Mouse (Mus musculus) ES-Bruce4 (cell line): ENCODE measurements at regions not wholly inside any gene's neighbourhood (a gene's known extent, or its start where the extent isn't known, plus 50 kb on each side); places are given as distances from the start of the nearest gene placed in this dataset.

Experiments
- H3K27ac ChIP-seq: 2 replicates; pipeline ENCODE4 v1.5.1; 2012; ENCODE audit warnings: low read length, inconsistent platforms; ENCODE audit not compliant: insufficient read depth
- H3K27me3 ChIP-seq: 2 replicates; pipeline ENCODE4 v1.6.1; 2012; ENCODE audit warnings: mild to moderate bottlenecking, low read length, inconsistent platforms; ENCODE audit not compliant: control insufficient read depth, poor library complexity, insufficient read depth, severe bottlenecking
- H3K36me3 ChIP-seq: 2 replicates; pipeline ENCODE4 v1.6.1; 2012; ENCODE audit warnings: inconsistent platforms, mild to moderate bottlenecking, low read length, moderate library complexity; ENCODE audit not compliant: control insufficient read depth, poor library complexity, insufficient read depth, severe bottlenecking
- H3K4me1 ChIP-seq: one replicate; pipeline ENCODE4 v1.8.1; 2011; ENCODE audit warnings: low read length; ENCODE audit not compliant: control insufficient read depth, insufficient read depth
- H3K4me3 ChIP-seq: 2 replicates; pipeline ENCODE4 v1.5.1; 2011; ENCODE audit warnings: low read depth, mild to moderate bottlenecking, low read length
- H3K9ac ChIP-seq: 2 replicates; pipeline ENCODE4 v1.6.1; 2012; ENCODE audit warnings: low read depth, mild to moderate bottlenecking, inconsistent platforms; ENCODE audit not compliant: poor library complexity, severe bottlenecking
- H3K9me3 ChIP-seq: replicated peaks from 2 replicates; pipeline ENCODE4 v1.6.1; 2012; ENCODE audit warnings: mild to moderate bottlenecking, low read length, inconsistent platforms; ENCODE audit not compliant: control insufficient read depth, poor library complexity, insufficient read depth, severe bottlenecking
- CTCF ChIP-seq: IDR thresholded peaks from one replicate; pipeline ENCODE4 v1.8.1; 2011; ENCODE audit warnings: low read depth, low read length
- EP300 ChIP-seq: IDR thresholded peaks from 2 replicates; pipeline ENCODE4 v1.6.1; 2011; ENCODE audit warnings: low read depth, low read length; ENCODE audit not compliant: insufficient read depth
- POLR2A ChIP-seq: IDR thresholded peaks from one replicate; pipeline ENCODE4 v1.8.1; 2011; ENCODE audit warnings: low read length; ENCODE audit not compliant: insufficient read depth

DNA sequence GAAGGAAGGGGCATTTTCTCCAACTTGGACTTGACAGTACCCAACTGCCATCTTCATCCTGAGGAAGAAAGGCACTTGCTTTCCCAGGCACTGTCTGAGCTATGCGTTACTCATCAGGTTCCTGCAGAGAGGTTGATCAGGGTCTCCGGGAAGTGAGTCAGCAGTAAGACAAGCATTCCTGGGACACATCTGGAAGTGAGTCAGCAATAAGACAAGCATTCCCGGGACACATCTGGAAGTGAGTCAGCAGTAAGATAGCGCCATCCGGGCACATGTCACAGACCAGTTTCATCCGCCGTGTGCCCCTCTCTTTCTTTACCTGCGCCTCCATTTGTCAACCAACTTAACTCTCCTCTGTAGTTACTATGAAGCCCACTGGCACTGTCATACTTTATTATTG is 143.5 kb downstream of the Ttc8 start:
- Histone ChIP-seq H3K36me3 (no peaks in the 10 kb centered on the region), H3K4me1 (no peaks in the 10 kb centered on the region), H3K27me3 (no peaks in the 10 kb centered on the region; the same call in 1 of the 2 replicates), H3K9me3 (no peaks in the 10 kb centered on the region), H3K9ac (no peak overlapping the region), H3K4me3 (no peak overlapping the region), H3K27ac (no peak overlapping the region)
- TF ChIP-seq EP300 (no peak), CTCF (no peak), POLR2A (no peak)

DNA sequence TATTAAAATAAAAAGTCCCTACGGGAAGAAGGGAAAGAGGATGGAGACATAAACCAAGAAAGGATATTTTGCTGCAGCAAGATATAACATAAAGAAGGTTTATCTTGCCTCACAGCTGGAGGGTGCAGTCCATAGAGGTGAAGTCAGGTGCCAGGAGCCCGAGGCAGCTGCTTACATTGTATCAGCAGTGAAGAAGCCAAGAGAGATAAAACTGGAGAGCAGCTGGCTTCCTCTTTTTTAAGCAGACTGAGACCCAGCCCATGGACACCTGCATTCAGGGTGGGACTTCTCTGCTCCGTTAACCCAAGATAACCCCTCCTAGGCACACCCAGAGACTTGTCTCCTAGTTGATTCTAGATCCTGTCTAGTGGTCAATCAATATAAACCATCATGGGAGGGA is 147.6 kb downstream of the Ttc8 start:
- TF ChIP-seq CTCF: no peak
- TF ChIP-seq POLR2A: no peak
- TF ChIP-seq EP300: no peak
- no peaks in the 10 kb centered on the region for H3K4me1 ChIP-seq
- no peak overlapping the region for H3K27ac ChIP-seq
- no peaks in the 10 kb centered on the region for H3K36me3 ChIP-seq
- no peaks in the 10 kb centered on the region for H3K9me3 ChIP-seq
- H3K4me3 ChIP-seq: no peak overlapping the region
- H3K9ac ChIP-seq: no peak overlapping the region
- H3K27me3 ChIP-seq: no peaks in the 10 kb centered on the region; the same call in 1 of the 2 replicates

DNA sequence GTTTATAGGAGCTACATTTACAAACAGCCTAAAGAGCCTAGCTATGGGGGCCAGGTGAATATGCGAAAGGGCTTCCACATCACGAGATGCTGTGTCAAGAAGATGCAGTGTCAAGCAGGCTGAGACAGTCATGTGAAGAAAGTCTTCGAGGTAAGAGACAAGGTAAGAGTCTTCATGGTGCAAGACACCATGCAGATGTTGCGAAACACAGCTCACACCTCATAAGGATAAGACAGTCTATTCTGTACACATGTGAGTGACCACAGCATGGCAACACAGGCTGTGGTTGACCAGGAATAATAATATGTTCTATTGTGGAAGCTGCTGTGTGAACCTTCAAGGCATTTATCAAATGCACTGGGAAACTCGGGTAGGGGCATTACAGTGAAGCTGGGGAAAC is 153.4 kb downstream of the Ttc8 start:
- H3K36me3 ChIP-seq: no peaks in the 10 kb centered on the region
- H3K9me3 ChIP-seq: no peaks in the 10 kb centered on the region
- no peaks in the 10 kb centered on the region for H3K4me1 ChIP-seq
- no peak overlapping the region for H3K27ac ChIP-seq
- H3K9ac ChIP-seq: no peak overlapping the region
- H3K4me3 ChIP-seq: no peak overlapping the region
- TF ChIP-seq POLR2A (no peak), EP300 (no peak), CTCF (no peak)
- no peaks in the 10 kb centered on the region for H3K27me3 ChIP-seq

DNA sequence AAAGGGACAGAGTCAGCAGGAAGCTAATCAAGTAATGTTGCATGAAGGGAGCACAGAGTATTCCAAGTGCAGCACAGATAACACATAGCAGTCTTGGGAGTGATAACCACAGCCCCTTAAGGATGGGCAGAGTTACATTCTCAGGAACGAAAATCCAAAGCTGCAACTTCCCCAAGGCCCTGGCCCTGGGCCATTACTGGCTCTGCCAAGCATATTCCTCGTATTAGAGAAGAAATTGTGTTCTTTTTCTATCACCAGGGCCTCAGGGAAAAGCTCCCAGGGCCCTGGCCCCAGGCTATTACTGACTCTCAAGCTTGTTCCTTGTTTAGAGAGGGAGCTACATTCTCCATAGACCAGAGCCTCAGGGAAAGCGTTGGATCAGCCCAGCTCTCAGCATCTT is 157.0 kb downstream of the Ttc8 start:
- TF ChIP-seq CTCF: no peak
- TF ChIP-seq POLR2A: no peak
- no peak for TF ChIP-seq EP300
- Histone ChIP-seq H3K4me1 (no peaks in the 10 kb centered on the region), H3K36me3 (no peaks in the 10 kb centered on the region), H3K4me3 (no peak overlapping the region), H3K9ac (no peak overlapping the region), H3K27me3 (no peaks in the 10 kb centered on the region; the same call in 1 of the 2 replicates), H3K27ac (no peak overlapping the region), H3K9me3 (no peaks in the 10 kb centered on the region)

DNA sequence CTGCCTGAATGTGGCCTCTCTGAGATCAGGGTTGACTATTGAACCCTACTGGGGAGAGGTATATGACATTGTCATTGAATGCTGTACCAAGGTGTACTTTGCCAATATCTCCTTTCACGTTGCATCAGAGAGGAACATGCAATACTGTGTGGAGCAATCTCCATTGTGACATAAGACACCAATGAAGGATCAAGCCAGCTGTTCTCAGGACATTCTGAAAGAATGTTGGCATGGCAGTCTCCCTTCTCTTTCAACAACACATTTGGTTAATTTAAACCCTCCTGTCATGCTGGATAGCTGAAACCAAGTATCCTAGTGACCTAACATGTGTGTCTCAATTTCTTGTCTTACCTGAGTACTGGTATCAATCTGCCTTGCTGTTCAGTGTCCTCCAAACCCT is 159.5 kb downstream of the Ttc8 start:
- Histone ChIP-seq H3K27ac (no peak overlapping the region), H3K9ac (no peak overlapping the region), H3K36me3 (no peaks in the 10 kb centered on the region), H3K9me3 (no peaks in the 10 kb centered on the region), H3K4me3 (no peak overlapping the region), H3K27me3 (no peaks in the 10 kb centered on the region; the same call in 1 of the 2 replicates), H3K4me1 (no peaks in the 10 kb centered on the region)
- TF ChIP-seq CTCF (no peak), POLR2A (no peak), EP300 (no peak)

DNA sequence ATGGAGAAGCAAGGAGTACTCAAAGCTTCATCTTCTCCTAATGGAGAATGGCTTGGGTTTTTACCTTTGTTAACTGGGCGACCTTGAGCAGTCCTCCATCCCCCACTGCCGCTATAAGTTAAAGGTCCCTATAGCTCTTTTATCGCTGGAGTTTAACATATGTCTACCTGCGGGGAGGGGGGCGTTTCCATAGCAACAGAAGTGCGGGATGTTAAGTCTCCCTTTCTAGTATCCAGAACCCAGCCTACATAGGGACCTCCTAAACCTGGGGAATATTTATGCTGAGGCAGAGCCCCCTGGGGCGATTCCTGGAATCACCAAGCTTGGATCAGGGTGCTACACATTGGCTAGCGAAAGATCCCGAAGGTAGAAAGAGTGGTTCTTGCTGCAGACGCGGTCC is 163.2 kb downstream of the Ttc8 start:
- Histone ChIP-seq H3K4me1 (no peaks in the 10 kb centered on the region), H3K27ac (no peak overlapping the region), H3K9ac (no peak overlapping the region), H3K4me3 (no peak overlapping the region), H3K27me3 (no peaks in the 10 kb centered on the region; the same call in 1 of the 2 replicates), H3K36me3 (no peaks in the 10 kb centered on the region), H3K9me3 (no peaks in the 10 kb centered on the region)
- TF ChIP-seq EP300 (no peak), POLR2A (no peak), CTCF (no peak)
